Mouse (Mus musculus) lung, postnatal 0 days (tissue): ENCODE measurements around the gene Nmur1. TPM values are rescaled to one million over a fixed set of nuclear protein-coding genes. Genes with fewer than 3 reads are reported as not detected.

Source experiments
- ATAC-seq: fragments of 200-750 bp; cut with Nextera tagmentation; 2 replicates; pipeline ENCODE4 v1.8.0; 2017; ENCODE audit warnings: moderate library complexity
- DNase-seq: peaks from one replicate; pipeline ENCODE4 v3.0.0-alpha.2; 2016; ENCODE audit warnings: low spot score
- H3K27ac ChIP-seq: fragments of 300-500 bp; sonication (generic); 2 replicates; pipeline ENCODE4 v1.5.1; 2014; ENCODE audit warnings: antibody characterized with exemption, mild to moderate bottlenecking, low read length, mixed read lengths
- H3K27me3 ChIP-seq: fragments of 300-500 bp; sonication (generic); replicated peaks from 2 replicates; pipeline ENCODE4 v1.6.1; 2014; ENCODE audit warnings: low read length, mixed read lengths; ENCODE audit not compliant: insufficient read depth
- H3K36me3 ChIP-seq: fragments of 300-500 bp; sonication (generic); 2 replicates; pipeline ENCODE4 v1.6.1; 2014; ENCODE audit warnings: low read length, mixed read lengths; ENCODE audit not compliant: insufficient read depth
- H3K4me1 ChIP-seq: fragments of 300-500 bp; sonication (generic); 2 replicates; pipeline ENCODE4 v1.6.1; 2014; ENCODE audit warnings: antibody characterized with exemption, low read depth, low read length, mixed read lengths; ENCODE audit not compliant: insufficient read depth
- H3K4me2 ChIP-seq: fragments of 300-500 bp; sonication (generic); replicated peaks from 2 replicates; pipeline ENCODE4 v1.6.1; 2014; ENCODE audit warnings: low read depth, mild to moderate bottlenecking, low read length, moderate library complexity, mixed read lengths
- H3K4me3 ChIP-seq: fragments of 300-500 bp; sonication (generic); 2 replicates; pipeline ENCODE4 v1.5.1; 2014; ENCODE audit warnings: low read depth, low read length
- H3K9ac ChIP-seq: fragments of 300-500 bp; sonication (generic); replicated peaks from 2 replicates; pipeline ENCODE4 v1.6.1; 2014; ENCODE audit warnings: low read depth, mild to moderate bottlenecking
- H3K9me3 ChIP-seq: fragments of 300-500 bp; sonication (generic); 2 replicates; pipeline ENCODE4 v1.6.1; 2016; ENCODE audit warnings: low read length, mixed read lengths
- CTCF ChIP-seq: IDR thresholded peaks from 2 replicates; pipeline ENCODE4 v1.5.1; 2016; ENCODE audit warnings: antibody characterized with exemption, mild to moderate bottlenecking
- EP300 ChIP-seq: IDR thresholded peaks from 2 replicates; pipeline ENCODE4 v1.6.1; 2016; ENCODE audit warnings: antibody characterized with exemption, mild to moderate bottlenecking, control low read depth
- WGBS: fragments of 180-500 bp; shearing (Covaris S2); extraction: QIAGEN DNeasy Blood & Tissue Kit; methylation state at CpG from one replicate; pipeline ENCODE4 v1.1.7; 2014; 5-methylcytosine and 5-hydroxymethylcytosine counted together
- polyA plus RNA-seq: library from polyadenylated mRNA; unstranded; fragments of >200 nt; fragmentation: Nextera tagmentation; extraction: Ambion mirVana; gene quantifications from 2 replicates; pipeline ENCODE4 v1.2.1, GENCODE M21; 2015

The Nmur1 gene
- polyA plus RNA-seq, 1 experiment from 2014 or later, result 2.1 TPM

GRCm38 (mm10) chr1:86438501-86438900, 12.5 kb upstream of the Nmur1 start:
- peak; percentile 41 for DNase-seq
- Histone ChIP-seq H3K27ac (no peak overlapping the region), H3K9ac (no peak overlapping the region), H3K4me1 (peaks cover 29% of the 10 kb centered on the region), H3K36me3 (no peaks in the 10 kb centered on the region), H3K4me3 (no peak overlapping the region), H3K9me3 (no peaks in the 10 kb centered on the region), H3K27me3 (no peaks in the 10 kb centered on the region), H3K4me2 (no peak overlapping the region)
- ATAC-seq, result no peak
- WGBS, result 79% methylated on average over 2 of the region's 2 CpGs
- TF ChIP-seq CTCF (peak; percentile 65), EP300 (no peak)

- Histone ChIP-seq H3K27ac (peak overlapping the region; percentile 8; the same call in 1 of the 2 replicates), H3K27me3 (no peaks in the 10 kb centered on the region), H3K4me2 (no peak overlapping the region), H3K4me3 (no peak overlapping the region), H3K9ac (no peak overlapping the region), H3K4me1 (peaks cover 24% of the 10 kb centered on the region), H3K9me3 (no peaks in the 10 kb centered on the region), H3K36me3 (no peaks in the 10 kb centered on the region)
- no peak for ATAC-seq
- TF ChIP-seq CTCF, result no peak
- no peak for TF ChIP-seq EP300
- DNase-seq, result no peak
- 32% methylated on average over 6 of the region's 6 CpGs for WGBS
These were observed 11.9 kb upstream of the Nmur1 start for GRCm38 (mm10) chr1:86438014-86438319.

DNA sequence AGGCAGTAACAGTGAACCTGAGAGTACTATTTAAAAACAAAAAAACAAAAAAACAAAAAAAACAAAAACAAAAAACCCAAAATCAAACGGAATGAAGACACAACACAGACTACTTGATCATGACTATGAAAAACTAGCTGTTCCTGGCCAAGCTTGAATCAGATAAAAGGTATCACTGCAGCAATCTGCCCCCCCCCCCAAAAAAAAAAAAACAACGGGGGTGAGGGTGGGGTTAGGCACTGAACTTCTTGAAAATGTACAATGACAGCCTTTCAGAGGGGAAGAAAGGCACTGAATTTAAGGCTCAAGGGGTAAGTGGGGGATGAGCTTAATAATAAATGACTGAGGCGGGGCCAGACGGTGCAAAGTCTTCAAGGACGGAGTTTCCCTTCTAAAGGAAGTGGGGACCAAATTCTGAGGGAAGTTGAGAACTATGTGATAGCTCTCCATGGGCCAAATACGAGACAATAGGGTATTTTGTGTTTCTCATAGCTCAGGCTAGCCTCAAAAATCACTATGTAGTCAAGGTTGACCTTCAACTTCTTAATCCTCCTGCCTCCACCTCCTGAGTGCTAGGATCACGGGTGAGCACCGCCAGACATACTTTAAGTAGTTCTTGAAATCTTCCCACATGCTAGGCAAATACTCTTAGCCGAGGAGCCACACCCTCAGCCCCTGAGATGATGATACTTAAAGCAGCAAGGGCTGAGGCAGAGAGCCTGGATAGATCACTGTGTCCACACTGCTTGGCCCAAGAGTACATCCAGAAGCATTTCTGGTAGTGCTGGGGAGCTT, 11.4 kb upstream of the Nmur1 start:
- peaks cover 24% of the 10 kb centered on the region for H3K4me1 ChIP-seq
- no peak overlapping the region for H3K4me3 ChIP-seq
- no peak for TF ChIP-seq CTCF
- peak; percentile 57; the same call in 1 of the 2 replicates for TF ChIP-seq EP300
- WGBS, result 38% methylated on average over 9 of the region's 9 CpGs
- H3K9me3 ChIP-seq, result no peaks in the 10 kb centered on the region
- DNase-seq (peak; percentile 63), ATAC-seq (no peak)
- H3K36me3 ChIP-seq, result no peaks in the 10 kb centered on the region
- H3K4me2 ChIP-seq, result no peak overlapping the region
- no peak overlapping the region for H3K9ac ChIP-seq
- no peaks in the 10 kb centered on the region for H3K27me3 ChIP-seq
- peak overlapping the region; percentile 8; the same call in 1 of the 2 replicates for H3K27ac ChIP-seq

- DNase-seq (peak; percentile 95), ATAC-seq (peak; percentile 24)
- H3K4me1 ChIP-seq, result peaks cover 20% of the 10 kb centered on the region
- H3K27me3 ChIP-seq, result no peaks in the 10 kb centered on the region
- peak overlapping the region; percentile 67 for H3K4me2 ChIP-seq
- no peaks in the 10 kb centered on the region for H3K9me3 ChIP-seq
- H3K27ac ChIP-seq, result peak overlapping the region; percentile 99
- no peak overlapping the region; the same call in 1 of the 2 replicates for H3K9ac ChIP-seq
- no peak overlapping the region for H3K4me3 ChIP-seq
- TF ChIP-seq CTCF, result no peak
- TF ChIP-seq EP300, result no peak
- WGBS, result 22% methylated on average over 13 of the region's 13 CpGs
- H3K36me3 ChIP-seq, result no peaks in the 10 kb centered on the region
These were observed 9.3 kb upstream of the Nmur1 start for GRCm38 (mm10) chr1:86435302-86435821.

DNA sequence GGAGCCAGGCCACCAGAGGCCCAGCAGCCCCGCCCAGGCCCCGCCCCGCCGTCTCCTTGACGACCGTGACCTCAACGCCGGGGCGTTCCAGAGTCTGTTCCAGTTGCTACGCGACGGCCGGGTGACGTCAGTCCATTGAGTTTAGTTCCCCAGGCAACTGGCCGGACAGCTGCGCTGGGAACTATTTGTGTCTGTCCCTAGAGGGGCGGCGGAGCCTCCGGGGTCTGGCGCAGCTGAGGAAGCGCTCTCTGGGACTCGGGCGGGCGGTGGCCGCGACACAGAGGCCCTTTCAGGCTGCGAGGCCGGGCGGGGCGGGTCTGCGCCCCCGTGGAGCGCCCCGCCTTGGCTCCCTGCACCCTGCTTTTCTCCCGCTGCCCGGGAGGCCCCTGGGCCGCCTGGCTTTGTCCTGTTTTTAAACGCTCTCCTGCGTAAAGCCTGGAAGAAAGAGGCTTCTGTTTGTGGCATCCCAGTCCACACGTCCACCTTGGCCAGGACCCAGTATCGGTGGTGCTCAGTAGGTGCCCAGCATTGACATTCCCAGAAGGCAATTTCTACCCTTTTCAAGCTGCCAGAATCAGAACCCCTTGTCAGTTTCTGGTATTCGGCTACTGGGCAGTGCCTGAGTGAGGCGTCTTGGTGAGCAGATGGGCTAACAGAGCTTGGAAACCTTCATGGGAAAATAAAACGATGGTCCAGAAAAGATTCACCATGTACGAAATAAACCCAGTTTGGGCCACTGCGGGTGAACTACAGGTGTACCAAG, 8.6 kb upstream of the Nmur1 start:
- Histone ChIP-seq H3K9me3 (no peaks in the 10 kb centered on the region), H3K27me3 (no peaks in the 10 kb centered on the region), H3K9ac (peak overlapping the region; percentile 78), H3K36me3 (no peaks in the 10 kb centered on the region), H3K4me3 (peak overlapping the region; percentile 35), H3K4me2 (peak overlapping the region; percentile 67), H3K4me1 (peaks cover 20% of the 10 kb centered on the region), H3K27ac (peak overlapping the region; percentile 99)
- ATAC-seq (peak; percentile 95), DNase-seq (peak; percentile 99)
- WGBS, result 5% methylated on average over 42 of the region's 46 CpGs
- TF ChIP-seq EP300 (0 out of 2 replicates have a peak, but pooled peaks have one; percentile 18), CTCF (no peak)

DNA sequence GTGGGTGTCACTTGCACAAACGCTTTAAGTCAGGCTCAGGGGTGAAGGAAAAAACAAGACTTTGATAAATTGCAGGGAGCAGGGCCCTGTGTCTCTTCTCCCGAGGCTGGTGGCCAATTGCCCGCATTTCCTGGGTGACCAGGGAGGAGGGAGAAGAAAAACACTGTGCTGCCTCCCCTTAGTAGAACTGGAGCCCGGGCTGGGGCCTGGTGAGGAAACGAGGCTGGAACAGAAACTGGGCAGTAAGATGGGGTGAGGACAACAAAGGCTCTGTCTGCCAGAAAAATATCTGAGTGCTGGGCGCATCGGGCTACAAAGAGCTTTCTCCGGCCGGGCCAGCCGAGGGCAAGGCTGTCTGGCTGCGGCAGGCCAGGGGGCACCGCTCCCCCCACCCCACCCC, 8.0 kb upstream of the Nmur1 start:
- ATAC-seq (peak; percentile 74), DNase-seq (peak; percentile 93)
- under 1% methylated on average over 8 of the region's 12 CpGs for WGBS
- Histone ChIP-seq H3K9ac (0 out of 2 replicates have a peak overlapping the region, but pooled peaks have one; percentile 39), H3K27ac (peak overlapping the region; percentile 99), H3K9me3 (no peaks in the 10 kb centered on the region), H3K4me2 (peak overlapping the region; percentile 67), H3K36me3 (no peaks in the 10 kb centered on the region), H3K4me1 (peaks cover 20% of the 10 kb centered on the region), H3K4me3 (peak overlapping the region; percentile 35), H3K27me3 (no peaks in the 10 kb centered on the region)
- TF ChIP-seq CTCF (no peak), EP300 (no peak)
